Mouse (Mus musculus) cerebellum, adult 8-10 months (tissue): Measurements from ENCODE around the gene Cacna1c.

ENCODE experiments used
- DNase-seq: peaks from one replicate; pipeline ENCODE4 v3.0.0; 2022

Gene Cacna1c

DNA sequence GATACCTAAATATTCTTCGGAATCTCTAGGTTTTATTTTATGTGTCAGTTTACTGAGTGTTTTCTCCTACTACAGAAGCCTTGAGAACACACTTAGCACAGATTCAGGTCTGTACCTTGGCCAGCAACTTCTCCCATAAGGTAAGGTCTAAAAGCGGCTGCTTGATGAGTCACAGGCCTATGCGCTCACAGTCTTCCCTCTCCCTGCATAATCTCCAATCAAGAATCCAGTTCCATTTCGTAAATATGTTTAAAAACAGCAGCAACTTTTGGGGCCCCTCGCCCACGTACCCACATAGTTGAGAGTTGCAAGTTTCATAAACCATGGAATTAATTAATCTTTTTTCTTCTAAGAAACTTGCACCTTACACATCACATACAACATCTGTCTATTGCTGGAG is 423.6 kb downstream of the Cacna1c start:
- no peak for DNase-seq

DNA sequence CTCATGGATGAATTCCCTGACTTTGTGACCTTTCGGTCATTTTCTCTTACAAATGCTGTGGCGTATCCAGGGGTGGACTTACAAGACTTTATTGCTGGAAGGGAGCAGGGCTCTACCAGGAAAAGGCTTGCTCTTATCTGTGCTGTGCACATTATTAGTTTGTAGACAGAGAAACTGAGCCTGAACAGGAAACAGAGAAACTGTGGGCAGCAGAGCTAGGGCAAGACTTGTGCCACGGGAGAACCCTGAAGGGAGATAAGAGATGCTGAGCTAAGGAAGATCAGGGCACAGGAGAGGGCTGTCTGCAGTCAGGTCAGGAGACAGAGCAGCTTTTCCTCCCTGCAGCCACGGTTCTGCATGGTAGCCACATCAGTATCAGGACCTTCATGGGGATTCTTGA is 425.1 kb downstream of the Cacna1c start:
- no peak for DNase-seq

- no peak for DNase-seq
Measured at GRCm38 (mm10) chr6:118770396-118770795, 425.8 kb downstream of the Cacna1c start.

- no peak for DNase-seq
Measured at GRCm38 (mm10) chr6:118769792-118770191, 426.4 kb downstream of the Cacna1c start.

DNA sequence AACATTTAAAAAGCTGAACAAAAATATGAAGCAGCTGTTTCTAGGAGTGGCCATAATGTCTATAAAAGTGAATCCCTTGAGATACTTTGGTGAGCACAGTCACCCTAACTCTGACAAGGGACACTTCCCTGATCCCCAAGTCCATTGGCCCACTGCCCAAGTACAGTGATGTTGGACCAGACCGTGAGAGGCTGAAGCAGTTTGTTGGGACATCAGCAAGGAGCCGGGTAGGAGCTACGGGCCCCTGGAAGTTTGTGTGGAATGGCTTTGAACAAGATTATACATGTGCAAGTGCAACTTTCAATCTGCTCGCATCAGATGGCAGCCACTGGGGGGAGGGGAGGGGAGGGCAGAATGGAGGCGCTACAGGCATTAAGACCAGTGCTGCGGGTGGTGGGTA is 428.5 kb downstream of the Cacna1c start:
- no peak for DNase-seq

DNA sequence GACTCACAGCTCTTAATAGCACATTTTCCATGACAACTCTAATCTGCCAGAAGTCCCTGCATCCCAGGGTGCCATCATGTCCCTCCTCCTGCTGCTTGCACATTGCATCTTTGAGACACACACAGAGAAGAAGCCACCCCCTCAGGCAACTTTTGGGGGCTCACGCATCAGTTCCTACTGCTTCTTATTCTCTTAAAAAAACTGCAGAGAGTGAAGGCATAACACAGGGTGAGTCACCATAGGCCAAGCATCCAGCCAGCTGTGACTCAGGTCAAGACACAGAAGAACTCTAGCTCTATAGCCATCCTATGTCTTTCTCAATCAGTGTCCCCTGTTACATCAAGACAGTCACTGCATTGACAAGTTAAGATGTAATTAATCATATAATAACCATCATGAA is 431.0 kb downstream of the Cacna1c start:
- no peak for DNase-seq

DNA sequence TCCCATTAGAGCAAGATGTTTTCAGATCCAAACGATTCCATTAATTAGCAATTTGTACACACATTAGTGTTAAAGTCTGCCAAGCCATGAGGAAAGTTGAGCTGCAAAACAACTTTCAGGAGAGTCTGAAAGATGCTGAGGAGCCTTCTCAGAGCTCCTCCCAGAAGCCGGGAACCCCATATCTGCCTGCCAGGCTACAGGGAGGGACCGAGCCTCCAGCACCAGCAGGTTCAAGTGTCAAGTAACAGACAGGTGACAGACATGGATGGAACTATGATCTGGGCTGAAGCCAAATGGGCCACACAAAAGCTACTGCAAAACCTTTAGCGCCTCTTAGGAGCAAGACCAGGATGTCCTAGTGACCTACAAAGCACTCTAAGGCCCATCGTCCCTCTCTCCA is 437.2 kb downstream of the Cacna1c start:
- no peak for DNase-seq

DNA sequence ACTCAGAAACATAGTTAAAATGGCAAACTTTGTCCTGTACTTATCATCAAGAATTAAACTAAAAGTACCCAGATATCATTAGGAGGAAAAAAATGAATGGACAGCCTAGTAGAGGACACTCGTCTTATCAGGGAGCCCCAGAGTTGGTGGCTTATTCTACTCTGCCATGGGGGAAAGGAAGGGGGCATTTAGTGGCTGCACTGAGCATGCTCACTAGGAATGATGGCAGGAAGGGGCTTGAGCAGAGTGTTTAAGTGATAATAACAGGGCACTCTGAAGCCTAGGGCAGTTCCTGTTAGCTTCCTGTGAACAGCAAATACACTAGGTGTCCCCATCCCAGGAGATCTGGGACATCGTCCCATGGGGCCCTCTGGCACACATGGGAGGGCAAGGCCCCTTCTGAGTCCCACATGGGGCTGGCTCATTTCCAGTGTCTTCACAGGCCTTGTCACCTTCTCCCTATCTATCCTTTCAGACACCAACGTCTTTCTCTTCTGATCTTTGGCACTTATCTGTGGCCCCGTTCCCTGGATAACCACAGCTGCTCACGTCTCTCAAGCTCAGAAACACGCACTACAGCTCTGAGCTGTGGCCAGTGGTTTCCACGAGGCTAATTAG is 437.8 kb downstream of the Cacna1c start:
- no peak for DNase-seq

DNA sequence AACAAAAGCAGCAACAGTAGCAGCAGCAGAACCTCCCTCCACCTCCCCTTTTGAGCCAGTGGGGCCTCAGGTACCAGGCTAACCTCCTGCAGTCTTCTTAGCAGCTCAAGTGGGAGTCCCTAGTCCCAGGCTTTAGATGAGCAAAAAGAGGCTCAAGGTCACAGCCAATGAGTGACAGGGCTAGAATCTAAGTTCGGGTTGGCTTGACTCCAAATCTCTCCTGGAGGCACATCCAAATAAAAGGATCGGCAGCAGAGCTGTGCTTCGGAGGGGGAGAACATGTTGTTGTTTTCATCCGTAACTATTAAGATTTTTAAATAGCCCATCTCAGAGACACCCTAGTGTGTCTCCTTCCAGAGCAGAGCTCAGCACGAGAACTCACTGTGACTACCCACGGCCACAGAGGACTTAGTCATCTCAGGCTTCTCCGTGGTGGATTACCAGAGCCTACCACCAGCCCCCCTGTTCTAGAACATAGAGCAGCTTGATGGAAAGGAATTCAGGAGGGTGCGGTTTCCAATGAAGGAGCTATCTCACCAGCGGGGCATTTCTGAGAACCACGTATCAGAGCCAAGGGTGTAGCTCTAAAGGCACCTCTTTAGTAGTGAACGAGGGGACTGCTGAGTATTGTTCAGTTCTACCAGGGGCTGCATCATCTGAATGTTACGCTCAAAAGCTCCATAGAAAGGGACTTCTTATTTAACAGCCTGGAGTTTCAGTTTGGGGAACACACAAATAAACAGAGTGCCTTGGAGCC is 438.5 kb downstream of the Cacna1c start:
- DNase-seq, result no peak

DNA sequence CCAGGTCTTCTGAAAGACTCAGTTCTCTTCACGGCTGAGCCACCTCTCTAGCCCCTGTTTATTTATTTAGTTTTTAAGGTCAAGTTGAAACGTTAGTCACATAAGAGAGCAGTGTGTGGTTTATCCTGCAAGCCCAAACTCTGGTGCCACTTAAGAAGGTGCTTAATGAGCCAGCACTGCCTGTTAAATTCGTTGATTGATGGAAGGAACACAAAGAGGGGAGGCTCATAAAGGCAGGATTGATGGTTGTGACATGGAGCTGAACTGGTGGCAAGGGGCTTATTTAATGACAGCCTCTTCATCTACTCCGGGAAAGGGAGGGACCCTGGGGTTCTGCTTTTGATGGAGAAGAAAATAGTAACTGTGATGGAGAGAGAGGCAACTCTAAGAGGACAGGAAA is 439.7 kb downstream of the Cacna1c start:
- DNase-seq, result no peak

DNA sequence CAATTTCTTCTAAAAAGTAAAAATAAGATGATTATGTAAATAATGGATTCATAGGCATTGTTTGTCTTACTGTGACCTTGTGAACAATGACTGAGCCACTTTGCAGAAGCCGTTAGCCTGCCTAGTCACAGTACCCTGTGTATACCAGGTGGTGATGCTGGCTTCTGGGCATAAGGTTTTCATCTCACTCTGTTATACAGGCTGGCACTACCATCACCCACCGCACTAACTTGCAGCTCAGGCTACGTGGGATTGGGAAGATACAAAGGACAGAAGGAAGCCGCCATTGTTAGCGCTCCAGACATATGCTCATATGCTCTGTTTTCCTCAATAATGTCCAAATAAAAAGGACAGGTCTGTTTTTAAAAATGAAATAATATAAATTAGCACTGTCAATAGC is 440.4 kb downstream of the Cacna1c start:
- DNase-seq, result no peak

GRCm38 (mm10) chr6:118754439-118754838 is 441.8 kb downstream of the Cacna1c start:
- peak; percentile 73 for DNase-seq

DNA sequence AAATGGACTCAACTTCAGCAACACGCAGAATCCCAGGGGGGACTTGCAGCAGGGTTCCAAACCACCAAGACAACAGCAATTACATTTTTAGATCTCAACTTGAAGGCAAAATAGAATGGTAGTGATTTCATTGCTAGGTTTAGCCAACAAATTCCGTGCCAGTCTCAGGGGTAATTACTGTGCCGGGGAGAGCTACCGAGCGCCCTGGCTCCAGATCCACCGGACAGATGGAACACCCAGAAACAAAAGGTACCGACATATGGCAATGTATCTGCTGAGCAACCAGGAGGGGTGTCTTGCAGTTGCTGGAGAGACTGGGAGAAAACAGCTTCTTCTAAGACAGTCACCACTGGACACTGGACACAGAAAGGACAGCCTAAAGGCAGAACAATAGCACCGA is 442.4 kb downstream of the Cacna1c start:
- peak; percentile 92 for DNase-seq

- DNase-seq, result peak; percentile 43
Measured at GRCm38 (mm10) chr6:118753064-118753463, 443.2 kb downstream of the Cacna1c start.

DNA sequence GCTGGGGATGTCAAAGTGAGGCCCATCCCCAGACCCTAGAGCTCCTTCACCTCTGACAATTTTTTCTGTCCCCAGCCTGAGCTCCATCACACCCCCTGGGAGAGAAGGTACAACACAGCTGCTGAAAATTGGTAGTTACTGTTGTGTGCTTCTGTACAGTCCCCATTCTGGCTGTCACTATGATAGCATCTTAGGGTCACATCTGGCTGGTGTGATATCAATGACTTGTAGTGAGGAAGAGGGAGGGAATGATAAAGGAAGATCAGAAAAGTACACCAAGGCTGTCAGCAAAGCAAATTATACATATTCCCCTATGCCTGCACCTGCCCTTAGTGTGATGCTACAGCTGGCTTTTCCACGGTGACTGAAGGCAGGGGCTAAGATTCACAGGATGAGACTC is 446.9 kb downstream of the Cacna1c start:
- DNase-seq, result no peak

DNA sequence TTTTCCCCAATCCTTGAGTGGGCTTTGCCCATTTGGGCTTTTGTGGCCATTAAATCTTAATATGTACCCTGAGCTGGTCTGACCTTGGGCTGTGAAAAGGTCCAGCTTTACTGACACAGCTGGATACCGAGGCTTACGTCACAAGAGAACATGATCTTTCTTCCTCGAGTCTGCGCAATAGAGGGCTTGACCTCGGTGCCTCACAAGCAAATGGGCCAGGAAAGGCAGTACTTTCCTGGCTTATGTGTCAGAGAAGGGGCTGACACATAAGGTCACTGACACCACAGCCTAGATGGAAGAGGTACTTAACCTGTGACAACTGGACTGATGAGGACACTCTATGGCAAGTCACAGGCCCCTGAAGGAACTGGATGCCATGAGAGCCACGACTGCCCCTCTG is 453.5 kb downstream of the Cacna1c start:
- DNase-seq, result no peak

- DNase-seq, result no peak
Measured at GRCm38 (mm10) chr6:118741841-118742240, 454.4 kb downstream of the Cacna1c start.

- no peak for DNase-seq
Measured at GRCm38 (mm10) chr6:118739961-118740599, 456.1 kb downstream of the Cacna1c start.

DNA sequence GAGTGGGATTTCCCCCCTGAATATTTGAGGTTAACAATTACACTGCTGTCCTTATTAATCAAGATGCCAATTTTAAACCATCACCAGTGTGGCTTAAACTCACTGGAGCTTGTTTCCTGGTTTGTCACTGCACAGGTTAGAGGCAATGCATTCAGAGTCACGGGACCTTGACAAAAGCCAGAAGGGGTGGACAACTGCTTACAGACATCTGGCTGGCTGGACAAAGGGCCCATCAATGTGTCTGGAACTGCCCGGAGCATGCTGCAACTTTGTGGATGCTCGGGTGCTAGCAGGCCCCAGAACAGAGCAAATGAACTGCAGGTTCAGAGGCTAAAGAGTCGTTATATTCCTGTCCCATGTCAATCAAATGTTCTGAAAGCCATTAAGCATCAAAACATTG is 456.9 kb downstream of the Cacna1c start:
- no peak for DNase-seq

GRCm38 (mm10) chr6:118738656-118739055 is 457.6 kb downstream of the Cacna1c start:
- no peak for DNase-seq

GRCm38 (mm10) chr6:118737078-118737477 is 459.1 kb downstream of the Cacna1c start:
- DNase-seq, result no peak

DNA sequence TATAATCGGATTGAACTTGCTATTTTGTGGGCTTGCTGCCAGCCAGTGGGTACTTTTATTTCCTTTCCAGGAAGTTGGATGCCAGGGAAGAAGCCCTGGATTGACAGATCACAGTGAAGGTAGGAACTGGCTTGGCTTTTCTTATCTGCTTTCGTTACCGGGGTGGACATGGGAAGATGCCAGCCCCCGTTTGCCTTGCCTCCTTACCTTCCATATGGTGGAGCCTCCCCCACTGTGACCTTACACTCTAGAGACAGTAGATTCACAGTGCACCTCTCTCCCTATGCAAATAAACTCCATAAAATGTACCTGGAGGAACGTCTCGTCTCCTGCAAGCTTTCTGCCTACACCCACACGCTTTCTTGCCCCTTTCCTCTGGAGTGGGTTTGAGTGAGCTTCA is 459.7 kb downstream of the Cacna1c start:
- DNase-seq, result peak; percentile 56

- DNase-seq, result no peak
Measured at GRCm38 (mm10) chr6:118735145-118735544, 461.1 kb downstream of the Cacna1c start.

DNA sequence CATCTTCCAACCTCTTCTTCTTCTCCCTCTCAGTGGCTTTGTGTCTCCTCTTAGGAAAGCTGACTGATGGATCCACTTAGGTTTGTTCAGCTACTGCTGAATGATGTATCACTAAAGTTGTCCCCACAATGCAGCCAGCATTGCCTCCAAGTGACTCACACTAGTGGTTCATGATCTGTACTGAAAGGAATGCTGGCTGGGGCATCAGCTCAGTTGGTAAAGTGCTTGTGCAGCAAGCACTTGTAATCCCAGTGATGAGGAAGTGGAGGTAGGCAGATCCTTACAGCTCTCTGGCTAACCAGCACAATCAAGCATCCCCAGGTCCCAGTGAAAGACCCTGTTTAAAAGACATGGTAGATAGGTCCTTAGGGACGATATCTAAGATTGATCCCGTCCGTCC is 464.3 kb downstream of the Cacna1c start:
- no peak for DNase-seq
